Mouse (Mus musculus) lung, adult 2 months (tissue): ENCODE results near the gene Rai14.
A peak's percentile ranks its signal among the peaks of the same experiment; 100 is the strongest.

Source experiments
- CTCF ChIP-seq: fragments of 200-500 bp; IDR thresholded peaks from 2 replicates; pipeline ENCODE4 v1.5.1; 2011; ENCODE audit warnings: mild to moderate bottlenecking, low read length, control low read depth; ENCODE audit not compliant: insufficient read depth
- POLR2A ChIP-seq: fragments of 200-500 bp; IDR thresholded peaks from 2 replicates; pipeline ENCODE4 v1.6.1; 2011; ENCODE audit warnings: low read depth, mild to moderate bottlenecking, control low read depth, low read length, borderline replicate concordance; ENCODE audit errors: extremely low read depth

DNA sequence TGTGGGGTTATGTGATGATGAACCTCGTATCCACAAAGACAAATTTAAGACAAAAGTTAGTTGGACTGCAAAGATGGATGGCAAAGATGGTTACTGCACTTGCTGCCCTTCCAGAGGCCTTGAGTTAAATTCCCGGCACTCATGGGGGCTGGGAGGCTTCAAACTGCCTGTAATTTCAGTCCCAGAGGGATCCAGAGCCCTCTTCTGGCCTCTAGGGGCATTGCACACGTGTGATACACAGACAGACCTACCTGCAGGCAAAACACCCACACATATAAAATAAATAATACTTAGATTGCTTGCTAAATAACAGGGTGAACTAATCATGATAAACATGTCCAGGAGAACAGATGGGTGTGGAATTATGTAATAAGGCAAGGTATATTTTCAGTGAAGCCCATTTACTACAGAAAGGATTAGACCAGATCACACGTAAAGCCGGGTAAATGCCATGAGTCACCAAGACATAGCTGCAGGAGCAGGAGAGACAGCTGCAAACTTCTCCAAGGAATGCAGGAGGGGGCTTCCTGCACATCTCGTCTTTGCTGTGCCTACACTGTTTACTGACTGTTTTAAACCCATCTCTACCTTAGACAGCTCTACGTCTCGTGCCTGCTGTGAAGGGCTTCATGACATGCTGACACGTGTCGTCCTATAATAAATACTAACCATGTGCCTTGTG is 5.7 kb downstream of the Rai14 start:
- TF ChIP-seq CTCF (peak; percentile 43; the same call in 1 of the 2 replicates), POLR2A (no peak)
